Mouse (Mus musculus) erythroid progenitor cell, adult 5-6 weeks (primary cell): Measurements from ENCODE around the gene Tbcd. TPM values are rescaled to one million over a fixed set of nuclear protein-coding genes. Genes with fewer than 3 reads are reported as not detected.
A peak's percentile ranks its signal among the peaks of the same experiment; 100 is the strongest.

Source experiments
- ATAC-seq: replicated peaks from 2 replicates; pipeline ENCODE4 v1.8.0; 2016; ENCODE audit warnings: moderate number of reproducible peaks, mild to moderate bottlenecking, moderate TSS enrichment, inconsistent platforms; ENCODE audit not compliant: poor library complexity, low FRiP score, severe bottlenecking
- total RNA-seq, 2 experiments: library from RNA; stranded (forward) in 1 of 2; stranded (reverse) in 1 of 2; fragments of 150-400 nt in 1 of 2; fragments of 186-747, 209-891 nt in 1 of 2; gene quantifications; 2 replicates each; pipeline versions ENCODE4 v1.2.3 to v1.2.4; 2015 to 2017; ENCODE audit warnings: low replicate concordance in 2 of 2

Gene Tbcd
- total RNA-seq, 2 experiments from 2014 or later, result 84.7 to 90.7 TPM

- no peak for ATAC-seq
Measured at GRCm38 (mm10) chr11:121467408-121467807, 15.7 kb downstream of the Tbcd start.

- no peak for ATAC-seq
Measured at GRCm38 (mm10) chr11:121474831-121475230, 23.1 kb downstream of the Tbcd start.

- peak; percentile 72 for ATAC-seq
Measured at GRCm38 (mm10) chr11:121475699-121476415, 24.1 kb downstream of the Tbcd start.

- no peak for ATAC-seq
Measured at GRCm38 (mm10) chr11:121479476-121480203, 27.9 kb downstream of the Tbcd start.

- ATAC-seq, result no peak
Measured at GRCm38 (mm10) chr11:121481129-121481528, 29.4 kb downstream of the Tbcd start.

GRCm38 (mm10) chr11:121485882-121486281 is 34.1 kb downstream of the Tbcd start:
- ATAC-seq, result no peak

GRCm38 (mm10) chr11:121490651-121491050 is 38.9 kb downstream of the Tbcd start:
- no peak for ATAC-seq

- ATAC-seq, result no peak
Measured at GRCm38 (mm10) chr11:121500595-121500994, 48.8 kb downstream of the Tbcd start.

GRCm38 (mm10) chr11:121501525-121501924 is 49.8 kb downstream of the Tbcd start:
- no peak for ATAC-seq

GRCm38 (mm10) chr11:121502000-121502860 is 50.5 kb downstream of the Tbcd start:
- no peak for ATAC-seq

GRCm38 (mm10) chr11:121508478-121508877 is 56.7 kb downstream of the Tbcd start:
- no peak for ATAC-seq

- no peak for ATAC-seq
Measured at GRCm38 (mm10) chr11:121510512-121511246, 58.9 kb downstream of the Tbcd start.

GRCm38 (mm10) chr11:121512896-121513572 is 61.3 kb downstream of the Tbcd start:
- no peak for ATAC-seq

- no peak for ATAC-seq
Measured at GRCm38 (mm10) chr11:121515996-121516395, 64.2 kb downstream of the Tbcd start.

GRCm38 (mm10) chr11:121516906-121517305 is 65.2 kb downstream of the Tbcd start:
- no peak for ATAC-seq

- no peak for ATAC-seq
Measured at GRCm38 (mm10) chr11:121517687-121518465, 66.1 kb downstream of the Tbcd start.

- ATAC-seq, result no peak
Measured at GRCm38 (mm10) chr11:121519131-121519530, 67.4 kb downstream of the Tbcd start, which contains the start of gene Zfp750. TSS of gene Zfp750 (minus strand) at chr11:121519333.

GRCm38 (mm10) chr11:121519703-121520102 is 68.0 kb downstream of the Tbcd start:
- ATAC-seq, result no peak
